Mouse (Mus musculus) embryonic fibroblast, embryonic 13.5 days (primary cell): ENCODE measurements around the gene D10Wsu102e.

ENCODE experiments used
- CTCF ChIP-seq: IDR thresholded peaks from 2 replicates; pipeline ENCODE4 v1.5.1; 2011; ENCODE audit warnings: mild to moderate bottlenecking, control low read depth, low read length, moderate library complexity, borderline replicate concordance; ENCODE audit not compliant: insufficient read depth
- POLR2A ChIP-seq: IDR thresholded peaks from 2 replicates; pipeline ENCODE4 v1.6.1; 2011; ENCODE audit warnings: low read depth, mild to moderate bottlenecking, control low read depth, low read length, moderate library complexity

DNA sequence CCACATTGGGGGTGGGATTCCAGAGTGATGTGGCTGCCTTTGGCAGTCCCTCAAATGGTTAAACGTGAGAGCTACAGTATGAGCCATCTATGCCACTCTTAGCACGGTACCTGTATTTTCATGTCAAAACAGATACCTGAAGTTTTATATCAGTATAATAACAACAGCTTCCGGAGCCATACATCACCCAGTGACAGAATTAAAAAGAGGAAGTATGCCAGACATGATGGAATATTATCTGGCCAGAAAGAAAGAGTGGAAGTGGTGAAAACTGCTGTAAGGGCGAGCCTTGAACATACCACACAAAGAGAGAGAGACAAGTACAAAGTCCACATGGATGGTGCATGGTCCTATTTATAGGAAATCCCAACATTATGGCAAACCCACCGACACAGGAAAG lies 151.3 kb downstream of the D10Wsu102e start:
- TF ChIP-seq POLR2A: no peak
- no peak for TF ChIP-seq CTCF
